29 mouse cellular contexts compared by ENCODE assay signal in genomic region chr6:145353806-145354205, GRCm38 (mm10).
DNase-seq lines count a peak whose midpoint lies in the region; ATAC-seq and TF ChIP-seq lines count a peak whose summit lies in the region.
"Had no signal": no experiment of that assay in that cellular context is flagged by ENCODE, and none has a peak within 500 bp of the region (broad histone marks: within the 10 kb centered on the region; RNA-seq: fewer than 3 reads in every experiment).

No protein-coding gene starts in this region.

- no peaks in the 10 kb centered on the region for H3K36me3 ChIP-seq in hindbrain, postnatal 0 days (ENCODE audit: insufficient read depth, low read length)
- no peaks in the 10 kb centered on the region for H3K36me3 ChIP-seq in hindbrain, embryonic 14.5 days (replicated peaks; ENCODE audit: control insufficient read depth, insufficient read depth)
- no peaks in the 10 kb centered on the region for H3K36me3 ChIP-seq in liver, embryonic 14.5 days (replicated peaks; ENCODE audit: control insufficient read depth, insufficient read depth, low read depth)
- H3K36me3 ChIP-seq in liver, embryonic 12.5 days, result no peaks in the 10 kb centered on the region
- H3K36me3 ChIP-seq: forebrain, embryonic 12.5 days; heart, embryonic 13.5 days; hindbrain, embryonic 15.5 days; intestine, embryonic 15.5 days; kidney, embryonic 15.5 days; limb, embryonic 10.5 days; limb, embryonic 15.5 days; neural tube, embryonic 12.5 days had no signal

- no peak overlapping the region for H3K4me2 ChIP-seq in hindbrain, postnatal 0 days (ENCODE audit: low read depth, low read length)
- no peak overlapping the region for H3K4me2 ChIP-seq in hindbrain, embryonic 14.5 days (replicated peaks)
- H3K4me2 ChIP-seq in liver, embryonic 14.5 days (ENCODE audit: low read depth), result no peak overlapping the region
- no peak overlapping the region for H3K4me2 ChIP-seq in liver, embryonic 12.5 days
- H3K4me2 ChIP-seq: forebrain, embryonic 12.5 days; heart, embryonic 13.5 days; hindbrain, embryonic 15.5 days; intestine, embryonic 15.5 days; kidney, embryonic 15.5 days; limb, embryonic 15.5 days; neural tube, embryonic 12.5 days had no signal

- no peak overlapping the region for H3K27ac ChIP-seq in hindbrain, postnatal 0 days
- no peak overlapping the region for H3K27ac ChIP-seq in hindbrain, embryonic 14.5 days
- no peak overlapping the region for H3K27ac ChIP-seq in liver, embryonic 14.5 days
- no peak overlapping the region for H3K27ac ChIP-seq in liver, embryonic 12.5 days
- H3K27ac ChIP-seq: forebrain, embryonic 12.5 days; heart, embryonic 13.5 days; hindbrain, embryonic 15.5 days; intestine, embryonic 15.5 days; kidney, embryonic 15.5 days; limb, embryonic 10.5 days; limb, embryonic 15.5 days; macrophage; neural tube, embryonic 12.5 days had no signal

- no peaks in the 10 kb centered on the region for H3K9me3 ChIP-seq in hindbrain, postnatal 0 days (ENCODE audit: low read length)
- H3K9me3 ChIP-seq in hindbrain, embryonic 14.5 days (ENCODE audit: control insufficient read depth, low read length), result peaks cover 5% of the 10 kb centered on the region; the same call in 1 of the 2 replicates
- no peaks in the 10 kb centered on the region; the same call in 1 of the 2 replicates for H3K9me3 ChIP-seq in liver, embryonic 14.5 days (ENCODE audit: control insufficient read depth, low read length)
- peaks cover 6% of the 10 kb centered on the region; the same call in 1 of the 2 replicates for H3K9me3 ChIP-seq in liver, embryonic 12.5 days (replicated peaks)
- H3K9me3 ChIP-seq: hindbrain, embryonic 15.5 days; intestine, embryonic 15.5 days; kidney, embryonic 15.5 days; limb, embryonic 15.5 days; neural tube, embryonic 12.5 days had no signal

- peak; percentile 13; the same call in 1 of the 2 replicates for TF ChIP-seq CTCF in hindbrain, postnatal 0 days (IDR thresholded peaks at IDR 0.05; ENCODE audit: low read depth)
- peak; percentile 13; the same call in 1 of the 2 replicates for TF ChIP-seq CTCF in liver, embryonic 14.5 days (IDR thresholded peaks at IDR 0.05; ENCODE audit: low read depth)

- no peak for DNase-seq in hindbrain, postnatal 0 days (ENCODE audit: low spot score)
- no peak for DNase-seq in hindbrain, embryonic 14.5 days (ENCODE audit: low spot score)
- DNase-seq in liver, embryonic 14.5 days (ENCODE audit: low read depth in 3 of 3, low spot score in 3 of 3), result no peak
- peak; percentile 37 for DNase-seq in ES-CJ7 (ENCODE audit: low read depth, low spot score)
- peak; percentile 31 for DNase-seq in induced T-regulatory cell, adult 2 months (ENCODE audit: low read depth)
- no peak for DNase-seq in cerebellum, adult 11-12 months
- DNase-seq: adrenal gland, postnatal 10 days; cerebellum, adult 9-11 months; gastrocnemius, postnatal 10 days; heart, postnatal 10 days; kidney, postnatal 4 days; lung, postnatal 10 days; midbrain, embryonic 14.5 days; right cerebral cortex, adult 18-20 months; right cerebral cortex, postnatal 4 days; thymus, postnatal 4 days had no signal

- H3K9ac ChIP-seq in hindbrain, postnatal 0 days (replicated peaks; ENCODE audit: low read length), result no peak overlapping the region
- no peak overlapping the region for H3K9ac ChIP-seq in hindbrain, embryonic 14.5 days
- H3K9ac ChIP-seq in liver, embryonic 14.5 days (replicated peaks), result no peak overlapping the region
- no peak overlapping the region for H3K9ac ChIP-seq in liver, embryonic 12.5 days
- H3K9ac ChIP-seq: forebrain, embryonic 12.5 days; heart, embryonic 13.5 days; hindbrain, embryonic 15.5 days; intestine, embryonic 15.5 days; kidney, embryonic 15.5 days; limb, embryonic 15.5 days; neural tube, embryonic 12.5 days had no signal

- no peaks in the 10 kb centered on the region for H3K4me1 ChIP-seq in hindbrain, postnatal 0 days (ENCODE audit: insufficient read depth, low read length)
- H3K4me1 ChIP-seq in hindbrain, embryonic 14.5 days (replicated peaks; ENCODE audit: control insufficient read depth, insufficient read depth, low read length), result no peaks in the 10 kb centered on the region
- H3K4me1 ChIP-seq in liver, embryonic 14.5 days (replicated peaks; ENCODE audit: control insufficient read depth in 2 of 2, insufficient read depth in 2 of 2, low read length in 1 of 2), result no peaks in the 10 kb centered on the region; a peak in 1 of 4 replicates
- peaks cover 8% of the 10 kb centered on the region for H3K4me1 ChIP-seq in liver, embryonic 12.5 days
- H3K4me1 ChIP-seq: forebrain, embryonic 12.5 days; hindbrain, embryonic 15.5 days; neural tube, embryonic 12.5 days had no signal

- no peaks in the 10 kb centered on the region for H3K27me3 ChIP-seq in hindbrain, postnatal 0 days (ENCODE audit: insufficient read depth, low read length)
- no peaks in the 10 kb centered on the region for H3K27me3 ChIP-seq in hindbrain, embryonic 14.5 days (ENCODE audit: control insufficient read depth, insufficient read depth, low read length)
- H3K27me3 ChIP-seq in liver, embryonic 14.5 days (ENCODE audit: control insufficient read depth, insufficient read depth, low read length), result no peaks in the 10 kb centered on the region
- no peaks in the 10 kb centered on the region for H3K27me3 ChIP-seq in liver, embryonic 12.5 days (replicated peaks)
- H3K27me3 ChIP-seq: forebrain, embryonic 12.5 days; heart, embryonic 13.5 days; hindbrain, embryonic 15.5 days; intestine, embryonic 15.5 days; kidney, embryonic 15.5 days; limb, embryonic 15.5 days; neural tube, embryonic 12.5 days had no signal

- 94% methylated on average over 5 of the region's 5 CpGs for WGBS in hindbrain, postnatal 0 days
- WGBS in hindbrain, embryonic 14.5 days, result 92% methylated on average over 5 of the region's 5 CpGs
- 63% methylated on average over 5 of the region's 5 CpGs for WGBS in liver, embryonic 14.5 days (ENCODE audit: insufficient replicate concordance)
- 74% methylated on average over 5 of the region's 5 CpGs for WGBS in liver, embryonic 12.5 days (ENCODE audit: insufficient replicate concordance)

- no peak for ATAC-seq in hindbrain, postnatal 0 days
- ATAC-seq in hindbrain, embryonic 14.5 days (ENCODE audit: low FRiP score), result no peak
- ATAC-seq in liver, embryonic 14.5 days (ENCODE audit: insufficient read depth), result no peak
- no peak for ATAC-seq in liver, embryonic 12.5 days
- ATAC-seq in erythroid progenitor cell, adult 5-6 weeks (replicated peaks; ENCODE audit: low FRiP score, poor library complexity, severe bottlenecking), result no peak
- ATAC-seq: intestine, embryonic 15.5 days had no signal

- no peak overlapping the region for H3K4me3 ChIP-seq in hindbrain, postnatal 0 days (ENCODE audit: low read length)
- H3K4me3 ChIP-seq in hindbrain, embryonic 14.5 days (replicated peaks; ENCODE audit: low read length), result no peak overlapping the region
- no peak overlapping the region for H3K4me3 ChIP-seq in liver, embryonic 14.5 days (ENCODE audit: insufficient read depth in 1 of 2, low read depth in 2 of 2, low read length in 2 of 2)
- H3K4me3 ChIP-seq in liver, embryonic 12.5 days, result no peak overlapping the region
- H3K4me3 ChIP-seq: erythroblast, embryonic 14.5 days; forebrain, embryonic 12.5 days; heart, embryonic 13.5 days; hindbrain, embryonic 15.5 days; intestine, embryonic 15.5 days; kidney, embryonic 15.5 days; limb, embryonic 10.5 days; limb, embryonic 15.5 days; myocyte; neural tube, embryonic 12.5 days had no signal

- TF ChIP-seq EP300 in liver, embryonic 14.5 days (IDR thresholded peaks at IDR 0.05; ENCODE audit: low read depth), result no peak

Comparison
In these comparisons a context has a peak if more than half of its experiments do, and no peak if none do; other contexts are left out.
1. DNase-seq: peak in ES-CJ7 (single experiment) and induced T-regulatory cell, adult 2 months (single experiment); none in hindbrain, postnatal 0 days (single experiment), hindbrain, embryonic 14.5 days (single experiment), liver, embryonic 14.5 days (0 of 3) and cerebellum, adult 11-12 months (single experiment).